Mouse (Mus musculus) liver, embryonic 16.5 days (tissue): ENCODE data around the gene Iqgap2. TPM values are rescaled to one million over a fixed set of nuclear protein-coding genes. Genes with fewer than 3 reads are reported as not detected.

ENCODE experiments used
- ATAC-seq: fragments of 200-750 bp; cut with Nextera tagmentation; 2 replicates; pipeline ENCODE4 v1.8.0; 2017; ENCODE audit warnings: low read depth, mild to moderate bottlenecking, moderate number of reproducible peaks, moderate library complexity
- H3K27ac ChIP-seq: fragments of 300-500 bp; sonication (generic); 2 replicates; pipeline ENCODE4 v1.5.1; 2014; ENCODE audit warnings: mild to moderate bottlenecking, low read length
- H3K27me3 ChIP-seq: fragments of 300-500 bp; sonication (generic); 2 replicates; pipeline ENCODE4 v1.6.1; 2014; ENCODE audit warnings: low read depth, low read length, mixed read lengths; ENCODE audit not compliant: control insufficient read depth, insufficient read depth
- H3K36me3 ChIP-seq: fragments of 300-500 bp; sonication (generic); 2 replicates; pipeline ENCODE4 v1.6.1; 2014; ENCODE audit warnings: mild to moderate bottlenecking; ENCODE audit not compliant: control insufficient read depth, insufficient read depth
- H3K4me1 ChIP-seq: fragments of 300-500 bp; sonication (generic); 2 replicates; pipeline ENCODE4 v1.6.1; 2014; ENCODE audit warnings: low read depth, low read length, mixed read lengths; ENCODE audit not compliant: control insufficient read depth
- H3K4me2 ChIP-seq: fragments of 300-500 bp; sonication (generic); 2 replicates; pipeline ENCODE4 v1.6.1; 2014; ENCODE audit warnings: low read depth, low read length, mixed read lengths
- H3K4me3 ChIP-seq: fragments of 300-500 bp; sonication (generic); 2 replicates; pipeline ENCODE4 v1.5.1; 2014; ENCODE audit warnings: low read depth, mild to moderate bottlenecking, low read length
- H3K9ac ChIP-seq: fragments of 300-500 bp; sonication (generic); 2 replicates; pipeline ENCODE4 v1.6.1; 2014; ENCODE audit warnings: low read depth, low read length
- H3K9me3 ChIP-seq: fragments of 300-500 bp; sonication (generic); replicated peaks from 2 replicates; pipeline ENCODE4 v1.6.1; 2016; ENCODE audit warnings: low read length; ENCODE audit not compliant: control insufficient read depth
- WGBS: fragments of 180-500 bp; shearing (Covaris S2); extraction: QIAGEN DNeasy Blood & Tissue Kit; methylation state at CpG from one replicate; pipeline ENCODE4 v1.1.7; 2014; ENCODE audit not compliant: insufficient replicate concordance; 5-methylcytosine and 5-hydroxymethylcytosine counted together
- polyA plus RNA-seq: library from polyadenylated mRNA; unstranded; fragments of >200 nt; fragmentation: Nextera tagmentation; extraction: Ambion mirVana; gene quantifications from 2 replicates; pipeline ENCODE4 v1.2.1, GENCODE M21; 2015

Iqgap2 gene
- polyA plus RNA-seq, 1 experiment from 2014 or later: 20.3 TPM

GRCm38 (mm10) chr13:95742881-95743466 is 148.7 kb downstream of the Iqgap2 start:
- no peak overlapping the region for H3K4me3 ChIP-seq
- WGBS: 70% methylated on average over 9 of the region's 9 CpGs
- no peak for ATAC-seq
- no peak overlapping the region for H3K4me2 ChIP-seq
- H3K27ac ChIP-seq: no peak overlapping the region
- H3K36me3 ChIP-seq: no peaks in the 10 kb centered on the region
- no peak overlapping the region for H3K9ac ChIP-seq
- no peaks in the 10 kb centered on the region for H3K27me3 ChIP-seq
- H3K4me1 ChIP-seq: no peaks in the 10 kb centered on the region
- no peaks in the 10 kb centered on the region for H3K9me3 ChIP-seq

GRCm38 (mm10) chr13:95741813-95742689 is 149.7 kb downstream of the Iqgap2 start:
- H3K27me3 ChIP-seq: no peaks in the 10 kb centered on the region
- no peak overlapping the region for H3K4me2 ChIP-seq
- H3K36me3 ChIP-seq: no peaks in the 10 kb centered on the region
- no peaks in the 10 kb centered on the region for H3K4me1 ChIP-seq
- ATAC-seq: no peak
- no peak overlapping the region for H3K4me3 ChIP-seq
- no peak overlapping the region for H3K27ac ChIP-seq
- no peaks in the 10 kb centered on the region for H3K9me3 ChIP-seq
- WGBS: 75% methylated on average over 11 of the region's 11 CpGs
- no peak overlapping the region for H3K9ac ChIP-seq

- ATAC-seq: no peak
- H3K4me1 ChIP-seq: no peaks in the 10 kb centered on the region
- no peak overlapping the region for H3K27ac ChIP-seq
- no peaks in the 10 kb centered on the region for H3K36me3 ChIP-seq
- no peak overlapping the region for H3K4me3 ChIP-seq
- H3K9ac ChIP-seq: no peak overlapping the region
- no peaks in the 10 kb centered on the region for H3K9me3 ChIP-seq
- no peak overlapping the region for H3K4me2 ChIP-seq
- 67% methylated on average over 5 of the region's 5 CpGs for WGBS
- no peaks in the 10 kb centered on the region for H3K27me3 ChIP-seq
Observed at GRCm38 (mm10) chr13:95739651-95740050, 152.1 kb downstream of the Iqgap2 start.

- no peak for ATAC-seq
Observed at GRCm38 (mm10) chr13:95730491-95730890, 161.2 kb downstream of the Iqgap2 start.

GRCm38 (mm10) chr13:95719320-95720232 is 172.1 kb downstream of the Iqgap2 start:
- Histone ChIP-seq H3K9me3 (no peaks in the 10 kb centered on the region), H3K27me3 (no peaks in the 10 kb centered on the region), H3K4me2 (peak overlapping the region; percentile 46), H3K27ac (no peak overlapping the region), H3K36me3 (no peaks in the 10 kb centered on the region; the same call in 1 of the 2 replicates), H3K4me1 (peaks cover 6% of the 10 kb centered on the region), H3K4me3 (peak overlapping the region; percentile 25; the same call in 1 of the 2 replicates), H3K9ac (0 out of 2 replicates have a peak overlapping the region, but pooled peaks have one; percentile 32)
- peak; percentile 81 for ATAC-seq
- 55% methylated on average over 14 of the region's 14 CpGs for WGBS

More at GRCm38 (mm10) chr13:95730491-95730890, 161.2 kb downstream of the Iqgap2 start:
- H3K9ac ChIP-seq: no peak overlapping the region
- no peak overlapping the region for H3K4me2 ChIP-seq
- H3K36me3 ChIP-seq: no peaks in the 10 kb centered on the region
- no peaks in the 10 kb centered on the region for H3K4me1 ChIP-seq
- H3K27me3 ChIP-seq: no peaks in the 10 kb centered on the region
- H3K9me3 ChIP-seq: no peaks in the 10 kb centered on the region
- H3K27ac ChIP-seq: no peak overlapping the region
- no peak overlapping the region for H3K4me3 ChIP-seq
- WGBS: 71% methylated on average over 4 of the region's 4 CpGs

- H3K36me3 ChIP-seq: no peaks in the 10 kb centered on the region; the same call in 1 of the 2 replicates
- peaks cover 6% of the 10 kb centered on the region for H3K4me1 ChIP-seq
- H3K4me2 ChIP-seq: no peak overlapping the region
- H3K27ac ChIP-seq: no peak overlapping the region
- no peak overlapping the region for H3K4me3 ChIP-seq
- no peak overlapping the region for H3K9ac ChIP-seq
- H3K27me3 ChIP-seq: no peaks in the 10 kb centered on the region
- H3K9me3 ChIP-seq: no peaks in the 10 kb centered on the region
- no peak for ATAC-seq
- WGBS: 48% methylated on average over 4 of the region's 4 CpGs
Observed at GRCm38 (mm10) chr13:95715356-95715755, 176.4 kb downstream of the Iqgap2 start.

- WGBS: 57% methylated on average over 3 of the region's 3 CpGs
- no peaks in the 10 kb centered on the region for H3K9me3 ChIP-seq
- H3K4me2 ChIP-seq: no peak overlapping the region
- no peaks in the 10 kb centered on the region; the same call in 1 of the 2 replicates for H3K36me3 ChIP-seq
- H3K4me1 ChIP-seq: no peaks in the 10 kb centered on the region; the same call in 1 of the 2 replicates
- H3K4me3 ChIP-seq: no peak overlapping the region
- H3K27me3 ChIP-seq: no peaks in the 10 kb centered on the region
- ATAC-seq: no peak
- H3K9ac ChIP-seq: no peak overlapping the region
- no peak overlapping the region for H3K27ac ChIP-seq
Observed at GRCm38 (mm10) chr13:95714271-95714975, 177.3 kb downstream of the Iqgap2 start.

- WGBS: 59% methylated on average over 9 of the region's 9 CpGs
- Histone ChIP-seq H3K4me1 (no peaks in the 10 kb centered on the region), H3K27me3 (no peaks in the 10 kb centered on the region), H3K4me3 (no peak overlapping the region), H3K27ac (no peak overlapping the region), H3K9me3 (no peaks in the 10 kb centered on the region), H3K36me3 (no peaks in the 10 kb centered on the region), H3K4me2 (no peak overlapping the region), H3K9ac (no peak overlapping the region)
- ATAC-seq: no peak
Observed at GRCm38 (mm10) chr13:95712570-95713268, 179.0 kb downstream of the Iqgap2 start.
